ENCODE assay signal across 16 mouse cellular contexts in genomic region chr7:98874411-98874951, GRCm38 (mm10). TPM values are rescaled to one million over a fixed set of nuclear protein-coding genes. Genes with fewer than 3 reads are reported as not detected.
DNase-seq lines count a peak whose midpoint lies in the region; ATAC-seq and TF ChIP-seq lines count a peak whose summit lies in the region.
"Had no signal": no experiment of that assay in that cellular context is flagged by ENCODE, and none has a peak within 500 bp of the region (broad histone marks: within the 10 kb centered on the region; RNA-seq: fewer than 3 reads in every experiment).

No protein-coding gene starts in this region.

- H3K4me1 ChIP-seq in heart, embryonic 13.5 days, result peaks cover 63% of the 10 kb centered on the region
- peaks cover 2% of the 10 kb centered on the region; the same call in 1 of the 2 replicates for H3K4me1 ChIP-seq in heart, adult 2 months (ENCODE audit: control insufficient read depth, insufficient read depth, low read length)
- H3K4me1 ChIP-seq in liver, embryonic 13.5 days (replicated peaks), result no peaks in the 10 kb centered on the region
- H3K4me1 ChIP-seq in intestine, embryonic 15.5 days (replicated peaks), result peaks cover 18% of the 10 kb centered on the region
- peaks cover 13% of the 10 kb centered on the region for H3K4me1 ChIP-seq in cerebellum, adult 2 months (ENCODE audit: control insufficient read depth, insufficient read depth, low read length)

- TF ChIP-seq CTCF in heart, adult 2 months (IDR thresholded peaks at IDR 0.05), result no peak
- no peak for TF ChIP-seq CTCF in cerebellum, adult 2 months (IDR thresholded peaks at IDR 0.05; ENCODE audit: borderline replicate concordance, insufficient read depth, low read depth, low read length)

- intact Hi-C loops in heart, adult 2 months (cut with DNase I), result no loop called here

- no peak for ATAC-seq in heart, embryonic 13.5 days (ENCODE audit: extremely low read depth, insufficient number of reproducible peaks, low FRiP score, low TSS enrichment)
- 0 out of 2 replicates have a peak, but pooled peaks have one; percentile 31 for ATAC-seq in liver, embryonic 13.5 days (ENCODE audit: low read depth)
- ATAC-seq in intestine, embryonic 15.5 days, result no peak; the same call in 1 of the 2 replicates
- ATAC-seq: inflammation-experienced regulatory T-cells, adult 6 months had no signal

- peak overlapping the region; percentile 30; the same call in 1 of the 2 replicates for H3K27ac ChIP-seq in heart, embryonic 13.5 days (replicated peaks)
- no peak overlapping the region for H3K27ac ChIP-seq in heart, adult 2 months
- no peak overlapping the region for H3K27ac ChIP-seq in liver, embryonic 13.5 days
- H3K27ac ChIP-seq in intestine, embryonic 15.5 days, result no peak overlapping the region
- no peak overlapping the region for H3K27ac ChIP-seq in cerebellum, adult 2 months (ENCODE audit: insufficient read depth, low read length)
- H3K27ac ChIP-seq: midbrain, embryonic 10.5 days; neural tube, embryonic 15.5 days; stomach, embryonic 15.5 days had no signal

- no peak for TF ChIP-seq EP300 in heart, adult 2 months (IDR thresholded peaks at IDR 0.05; ENCODE audit: insufficient read depth, low read depth, low read length)

- DNase-seq in heart, adult 2 months, result no peak
- DNase-seq in adrenal gland, adult 2 months, result peak; percentile 77
- DNase-seq in liver, embryonic 13.5 days, result no peak
- DNase-seq in lung, postnatal 14 days, result peak; percentile 45
- no peak for DNase-seq in cerebellum, adult 11-12 months
- no peak for DNase-seq in cerebellum, adult 2 months
- DNase-seq: cerebellum, adult 18-20 months had no signal

- H3K9ac ChIP-seq in heart, embryonic 13.5 days, result no peak overlapping the region
- no peak overlapping the region for H3K9ac ChIP-seq in heart, adult 2 months (ENCODE audit: low read depth, low read length)
- H3K9ac ChIP-seq in liver, embryonic 13.5 days, result no peak overlapping the region
- no peak overlapping the region for H3K9ac ChIP-seq in intestine, embryonic 15.5 days
- H3K9ac ChIP-seq: forebrain, embryonic 13.5 days; limb, embryonic 15.5 days; neural tube, embryonic 15.5 days; stomach, embryonic 15.5 days had no signal

- H3K4me3 ChIP-seq in heart, embryonic 13.5 days, result no peak overlapping the region
- no peak overlapping the region for H3K4me3 ChIP-seq in heart, adult 2 months
- no peak overlapping the region for H3K4me3 ChIP-seq in liver, embryonic 13.5 days (replicated peaks)
- no peak overlapping the region for H3K4me3 ChIP-seq in intestine, embryonic 15.5 days (replicated peaks)
- no peak overlapping the region for H3K4me3 ChIP-seq in cerebellum, adult 2 months (replicated peaks; ENCODE audit: insufficient read depth, low read depth, low read length)
- H3K4me3 ChIP-seq: forebrain, embryonic 13.5 days; limb, embryonic 15.5 days; midbrain, embryonic 10.5 days; neural tube, embryonic 15.5 days; stomach, embryonic 15.5 days had no signal

- no peak for TF ChIP-seq POLR2A in heart, adult 2 months (IDR thresholded peaks at IDR 0.05; ENCODE audit: insufficient read depth, low read depth, low read length)
- TF ChIP-seq POLR2A in cerebellum, adult 2 months (IDR thresholded peaks at IDR 0.05; ENCODE audit: borderline replicate concordance, insufficient read depth, low read length), result no peak

- H3K27me3 ChIP-seq in heart, embryonic 13.5 days (replicated peaks), result no peaks in the 10 kb centered on the region; the same call in 1 of the 2 replicates
- H3K27me3 ChIP-seq in heart, adult 2 months (ENCODE audit: control insufficient read depth, insufficient read depth, low read length), result no peaks in the 10 kb centered on the region
- H3K27me3 ChIP-seq in liver, embryonic 13.5 days, result peaks cover 3% of the 10 kb centered on the region; the same call in 1 of the 2 replicates
- no peaks in the 10 kb centered on the region for H3K27me3 ChIP-seq in intestine, embryonic 15.5 days (replicated peaks)
- H3K27me3 ChIP-seq in cerebellum, adult 2 months (ENCODE audit: control insufficient read depth, insufficient read depth, low read length), result no peaks in the 10 kb centered on the region
- H3K27me3 ChIP-seq: neural tube, embryonic 15.5 days; stomach, embryonic 15.5 days had no signal

- WGBS in heart, embryonic 13.5 days, result 39% methylated on average over 6 of the region's 6 CpGs
- 40% methylated on average over 6 of the region's 6 CpGs for WGBS in heart, adult 2 months
- 50% methylated on average over 6 of the region's 6 CpGs for WGBS in liver, embryonic 13.5 days (ENCODE audit: insufficient replicate concordance)
- WGBS in intestine, embryonic 15.5 days, result 55% methylated on average over 6 of the region's 6 CpGs
- 57% methylated on average over 6 of the region's 6 CpGs for WGBS in cerebellum, adult 2 months

- no peak overlapping the region for H3K4me2 ChIP-seq in heart, embryonic 13.5 days
- no peak overlapping the region for H3K4me2 ChIP-seq in liver, embryonic 13.5 days
- no peak overlapping the region for H3K4me2 ChIP-seq in intestine, embryonic 15.5 days (replicated peaks)
- H3K4me2 ChIP-seq: stomach, embryonic 15.5 days had no signal

- no peaks in the 10 kb centered on the region for H3K36me3 ChIP-seq in heart, embryonic 13.5 days
- H3K36me3 ChIP-seq in heart, adult 2 months (ENCODE audit: control insufficient read depth, insufficient read depth, low read length), result no peaks in the 10 kb centered on the region
- H3K36me3 ChIP-seq in liver, embryonic 13.5 days, result no peaks in the 10 kb centered on the region
- H3K36me3 ChIP-seq in intestine, embryonic 15.5 days, result no peaks in the 10 kb centered on the region
- H3K36me3 ChIP-seq: limb, embryonic 15.5 days; midbrain, embryonic 10.5 days; neural tube, embryonic 15.5 days; stomach, embryonic 15.5 days had no signal

- no peaks in the 10 kb centered on the region for H3K9me3 ChIP-seq in heart, embryonic 13.5 days
- no peaks in the 10 kb centered on the region for H3K9me3 ChIP-seq in liver, embryonic 13.5 days (replicated peaks)
- no peaks in the 10 kb centered on the region for H3K9me3 ChIP-seq in intestine, embryonic 15.5 days
- H3K9me3 ChIP-seq: forebrain, embryonic 13.5 days; limb, embryonic 15.5 days; midbrain, embryonic 10.5 days; neural tube, embryonic 15.5 days; stomach, embryonic 15.5 days had no signal

- H3K79me2 ChIP-seq in heart, adult 2 months (replicated peaks; ENCODE audit: control insufficient read depth, insufficient read depth, low read length), result no peaks in the 10 kb centered on the region

RNA-seq across cellular contexts. Expression of gene Wnt11, which starts 39.6 kb away (rescaled TPM):
- 15.8 and 17.4 TPM in 2 replicates for polyA plus RNA-seq in heart, embryonic 13.5 days (2015; fragmentation: Nextera tagmentation; extraction: Ambion mirVana)
- total RNA-seq in heart, adult 2 months (2021), result 1 to 10 TPM; 4.8 to 7.3 TPM
- polyA plus RNA-seq in heart, adult 2 months (2012; rRNA removed), result 6.2 and 9.0 TPM in 2 replicates
- total RNA-seq in adrenal gland, adult 2 months (2021), result 1 to 10 TPM in 1 of 2 experiments, under 1 TPM in 1; 0.69 to 4.9 TPM
- 6.3 and 13.2 TPM in 2 replicates for polyA plus RNA-seq in adrenal gland, adult 2 months (2012; rRNA removed)
- 0.84 and 1.1 TPM in 2 replicates for polyA plus RNA-seq in liver, embryonic 13.5 days (2015; fragmentation: Nextera tagmentation; extraction: Ambion mirVana)
- 1.7 and 1.8 TPM in 2 replicates for polyA plus RNA-seq in intestine, embryonic 15.5 days (2015; fragmentation: Nextera tagmentation; extraction: Ambion mirVana)
- polyA plus RNA-seq in cerebellum, adult 2 months (2012; rRNA removed), result 1.5 and 1.9 TPM in 2 replicates
- total RNA-seq: granulocyte monocyte progenitor cell, adult 5-6 weeks had no signal
- polyA plus RNA-seq: inflammation-experienced regulatory T-cells, adult 6 months had no signal

Comparison
In these comparisons a context has a peak if more than half of its experiments do, and no peak if none do; other contexts are left out.
1. DNase-seq: peak in adrenal gland, adult 2 months (single experiment) and lung, postnatal 14 days (single experiment); none in heart, adult 2 months (0 of 2), liver, embryonic 13.5 days (single experiment), cerebellum, adult 11-12 months (single experiment) and cerebellum, adult 2 months (0 of 2).